ENCODE assay signal across 9 mouse cellular contexts in the genomic region with DNA sequence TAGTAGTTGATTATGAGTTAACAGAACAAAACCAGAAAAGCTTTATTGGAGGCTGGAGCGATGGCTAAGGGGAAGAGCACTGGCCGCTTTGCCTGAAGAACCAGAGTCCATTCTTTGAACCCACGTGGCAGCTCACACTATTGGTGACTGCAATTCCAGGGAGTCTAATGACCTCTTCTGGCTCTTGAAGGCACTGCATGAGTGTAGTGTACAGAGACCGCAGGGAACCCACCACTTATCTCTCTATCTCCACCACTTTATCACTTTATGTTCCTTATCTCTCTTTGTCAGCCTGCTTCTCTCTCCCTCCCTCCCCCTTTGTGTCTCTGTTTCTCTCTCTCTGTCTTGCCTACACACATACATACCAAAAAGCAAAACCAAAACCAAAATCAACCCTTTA.
A peak's percentile ranks its signal among the peaks of the same experiment; 100 is the strongest.
DNase-seq lines count a peak whose midpoint lies in the region; ATAC-seq and TF ChIP-seq lines count a peak whose summit lies in the region.
"Had no signal": no experiment of that assay in that cellular context is flagged by ENCODE, and none has a peak within 500 bp of the region (broad histone marks: within the 10 kb centered on the region; RNA-seq: fewer than 3 reads in every experiment).

No protein-coding gene starts in this region.

- TF ChIP-seq CTCF in lung, adult 2 months (IDR thresholded peaks at IDR 0.05; ENCODE audit: insufficient read depth, low read length): peak; percentile 60
- peak; percentile 56; the same call in 1 of the 2 replicates for TF ChIP-seq CTCF in small intestine, adult 2 months (IDR thresholded peaks at IDR 0.05; ENCODE audit: extremely low read depth, insufficient read length, insufficient replicate concordance, low read depth, low read length)

- no peak overlapping the region for H3K4me2 ChIP-seq in intestine, embryonic 16.5 days (ENCODE audit: low read depth, low read length)
- H3K4me2 ChIP-seq: embryonic facial prominence, embryonic 13.5 days; limb, embryonic 15.5 days had no signal

- intact Hi-C loops in left cerebral cortex, postnatal 4 days (cut with DNase I): loop anchor here (10.0 kb wide), 1 partner anchor 142 kb away; no protein-coding TSS in a partner anchor

- no peak for TF ChIP-seq POLR2A in lung, adult 2 months (IDR thresholded peaks at IDR 0.05; ENCODE audit: borderline replicate concordance, extremely low read depth, low read depth, low read length)
- TF ChIP-seq POLR2A in small intestine, adult 2 months (IDR thresholded peaks at IDR 0.05; ENCODE audit: low read depth, low read length): no peak

- peak; percentile 33 for DNase-seq in left cerebral cortex, postnatal 4 days
- DNase-seq in left cerebral cortex, adult 18-20 months (ENCODE audit: low spot score in 2 of 2): no peak
- peak; percentile 56 for DNase-seq in Muller cell, postnatal 12 days (ENCODE audit: inconsistent ontology term)
- peak; percentile 56 for DNase-seq in embryo, embryonic 10 days (ENCODE audit: low spot score)
- peak; percentile 23 for DNase-seq in lung, adult 2 months

- H3K27me3 ChIP-seq in intestine, embryonic 16.5 days (replicated peaks; ENCODE audit: control insufficient read depth, insufficient read depth, low read length): no peaks in the 10 kb centered on the region
- no peaks in the 10 kb centered on the region for H3K27me3 ChIP-seq in small intestine, adult 2 months (ENCODE audit: control insufficient read depth, insufficient read depth, low read length)
- H3K27me3 ChIP-seq: embryonic facial prominence, embryonic 13.5 days; limb, embryonic 15.5 days had no signal

- no peaks in the 10 kb centered on the region for H3K36me3 ChIP-seq in intestine, embryonic 16.5 days (ENCODE audit: control insufficient read depth, insufficient read depth, low read length)
- H3K36me3 ChIP-seq in small intestine, adult 2 months (ENCODE audit: control insufficient read depth, insufficient read depth, low read length): no peaks in the 10 kb centered on the region; the same call in 1 of the 2 replicates

- H3K27ac ChIP-seq in intestine, embryonic 16.5 days (ENCODE audit: low read length): no peak overlapping the region
- no peak overlapping the region for H3K27ac ChIP-seq in small intestine, adult 2 months (ENCODE audit: insufficient read depth, low read depth, low read length)
- H3K27ac ChIP-seq: embryonic facial prominence, embryonic 13.5 days; limb, embryonic 15.5 days had no signal

- no peak overlapping the region for H3K9ac ChIP-seq in intestine, embryonic 16.5 days (ENCODE audit: low read depth, low read length)
- H3K9ac ChIP-seq: embryonic facial prominence, embryonic 13.5 days; limb, embryonic 15.5 days had no signal

- H3K4me3 ChIP-seq in intestine, embryonic 16.5 days (ENCODE audit: low read length): no peak overlapping the region
- no peak overlapping the region for H3K4me3 ChIP-seq in lung, adult 2 months (replicated peaks; ENCODE audit: extremely low read depth, low read depth, low read length)
- no peak overlapping the region for H3K4me3 ChIP-seq in small intestine, adult 2 months (ENCODE audit: low read depth, low read length)
- H3K4me3 ChIP-seq: embryonic facial prominence, embryonic 13.5 days; limb, embryonic 15.5 days had no signal

- WGBS in intestine, embryonic 16.5 days: 32% methylated on average over 4 of the region's 4 CpGs
- WGBS in lung, adult 2 months: 22% methylated on average over 4 of the region's 4 CpGs
- WGBS in small intestine, adult 2 months: 12% methylated on average over 4 of the region's 4 CpGs

- peak; percentile 87 for ATAC-seq in intestine, embryonic 16.5 days

- no peaks in the 10 kb centered on the region for H3K9me3 ChIP-seq in intestine, embryonic 16.5 days (ENCODE audit: control insufficient read depth, low read length)
- H3K9me3 ChIP-seq: embryonic facial prominence, embryonic 13.5 days; limb, embryonic 15.5 days had no signal

- H3K4me1 ChIP-seq in intestine, embryonic 16.5 days (ENCODE audit: control insufficient read depth, insufficient read depth, low read length): no peaks in the 10 kb centered on the region; the same call in 1 of the 2 replicates
- H3K4me1 ChIP-seq in lung, adult 2 months (ENCODE audit: control insufficient read depth, insufficient read depth, low read length): no peaks in the 10 kb centered on the region
- no peaks in the 10 kb centered on the region for H3K4me1 ChIP-seq in small intestine, adult 2 months (ENCODE audit: control insufficient read depth, insufficient read depth, insufficient read length, low read length)
- H3K4me1 ChIP-seq: embryonic facial prominence, embryonic 13.5 days; limb, embryonic 15.5 days had no signal

Comparison
In these comparisons a context has a peak if more than half of its experiments do, and no peak if none do; other contexts are left out.
1. DNase-seq: peak in left cerebral cortex, postnatal 4 days (single experiment), Muller cell, postnatal 12 days (single experiment), embryo, embryonic 10 days (single experiment) and lung, adult 2 months (single experiment); none in left cerebral cortex, adult 18-20 months (0 of 2).